Mouse (Mus musculus) megakaryocyte, embryonic 14.5 days (primary cell): ENCODE results near the gene Ccdc65. TPM values are rescaled to one million over a fixed set of nuclear protein-coding genes. Genes with fewer than 3 reads are reported as not detected.

Source experiments
- H3K27me3 ChIP-seq: replicated peaks from 2 replicates; pipeline ENCODE3; 2012; ENCODE audit warnings: inconsistent platforms
- H3K36me3 ChIP-seq: replicated peaks from 2 replicates; pipeline ENCODE3; 2012; ENCODE audit warnings: low read length, inconsistent platforms, mixed read lengths
- H3K4me1 ChIP-seq: 2 replicates; pipeline ENCODE4 v1.6.1; 2012; ENCODE audit warnings: inconsistent platforms
- H3K4me3 ChIP-seq: replicated peaks from 2 replicates; pipeline ENCODE3; 2012; ENCODE audit warnings: moderate library complexity, mild to moderate bottlenecking, inconsistent platforms
- H3K9me3 ChIP-seq: 2 replicates; pipeline ENCODE4 v1.6.1; 2012; ENCODE audit warnings: inconsistent platforms
- FLI1 ChIP-seq: IDR thresholded peaks from 2 replicates; pipeline ENCODE4 v1.6.1; 2012; ENCODE audit warnings: low read length, inconsistent platforms, mixed read lengths
- GATA1 ChIP-seq: IDR thresholded peaks from 3 replicates; pipeline ENCODE4 v1.6.1; 2012; ENCODE audit warnings: mixed read lengths, low read length, inconsistent platforms, borderline replicate concordance
- polyA plus RNA-seq: library from polyadenylated mRNA; stranded (reverse); fragments of >175 nt; gene quantifications from 2 replicates; pipeline ENCODE4 v1.2.3, GENCODE M21; 2012; ENCODE audit warnings: low replicate concordance; ENCODE audit not compliant: insufficient read depth

Gene Ccdc65
- polyA plus RNA-seq, 1 experiment = not detected

DNA sequence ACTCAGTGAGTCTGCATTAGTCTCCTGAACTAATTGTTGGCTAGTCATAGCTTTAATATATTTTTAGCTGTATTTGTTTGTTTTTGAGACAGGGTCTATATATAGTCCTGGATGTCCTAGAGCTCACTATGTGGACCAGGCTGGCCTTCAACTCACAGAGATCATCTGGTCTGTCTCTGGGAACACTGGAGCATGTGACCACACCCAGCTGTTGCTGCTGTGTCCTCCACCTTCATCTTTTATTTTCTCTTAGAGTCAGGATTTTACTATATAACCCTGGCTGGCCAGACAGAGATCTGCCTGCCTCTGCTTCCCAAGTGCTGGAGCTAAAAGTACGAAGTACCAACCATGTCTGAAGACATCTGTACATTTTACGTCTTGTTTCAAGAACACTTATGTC is 41.1 kb downstream of the Ccdc65 start:
- Histone ChIP-seq H3K36me3 (peaks cover 80% of the 10 kb centered on the region), H3K27me3 (no peaks in the 10 kb centered on the region), H3K4me3 (no peak overlapping the region), H3K9me3 (no peaks in the 10 kb centered on the region), H3K4me1 (peaks cover 35% of the 10 kb centered on the region)
- TF ChIP-seq GATA1 (no peak), FLI1 (no peak)

DNA sequence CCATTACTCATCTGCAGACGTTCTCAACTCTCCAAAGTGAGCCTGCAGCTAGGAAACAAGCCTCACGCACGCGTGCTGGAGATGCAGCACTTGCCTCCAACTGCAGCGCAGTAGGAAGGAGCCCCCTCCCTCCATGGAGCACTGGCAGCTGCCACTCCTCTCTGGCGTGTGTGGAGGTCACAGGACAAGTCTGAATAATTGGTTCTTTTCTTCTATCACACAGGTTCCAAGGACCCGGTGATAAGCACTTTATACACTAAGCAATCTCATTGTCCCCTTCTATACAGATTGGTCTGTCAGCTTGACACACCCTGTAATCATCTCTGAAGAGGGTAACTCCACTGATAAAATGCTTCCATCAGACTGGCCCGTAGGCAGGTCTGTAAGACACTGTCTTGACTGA is 45.0 kb downstream of the Ccdc65 start:
- Histone ChIP-seq H3K4me1 (peaks cover 32% of the 10 kb centered on the region), H3K27me3 (no peaks in the 10 kb centered on the region), H3K9me3 (no peaks in the 10 kb centered on the region), H3K4me3 (no peak overlapping the region), H3K36me3 (peaks cover 72% of the 10 kb centered on the region)
- no peak for TF ChIP-seq FLI1
- TF ChIP-seq GATA1 = no peak

DNA sequence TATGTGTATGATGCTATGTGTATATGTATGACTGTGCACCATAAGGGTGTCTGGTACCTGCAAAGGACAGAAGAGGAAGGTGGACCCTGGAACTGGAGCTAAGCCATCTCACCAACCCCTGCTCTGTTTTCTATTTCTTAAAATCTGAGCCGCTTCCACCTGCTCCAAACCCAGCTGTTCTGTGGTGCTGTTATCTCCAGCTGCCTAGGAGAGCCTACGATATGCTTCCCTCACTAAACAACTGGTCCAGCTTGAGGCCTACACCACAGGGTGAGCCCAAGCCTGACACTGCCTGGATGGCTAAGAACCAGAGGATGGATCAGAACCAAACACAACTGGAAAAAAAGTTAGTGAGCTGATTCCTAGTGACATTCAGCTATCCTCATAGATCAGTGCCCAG is 46.1 kb downstream of the Ccdc65 start:
- Histone ChIP-seq H3K4me3 (no peak overlapping the region), H3K4me1 (peaks cover 30% of the 10 kb centered on the region), H3K36me3 (peaks cover 78% of the 10 kb centered on the region), H3K9me3 (no peaks in the 10 kb centered on the region), H3K27me3 (no peaks in the 10 kb centered on the region)
- TF ChIP-seq FLI1 = no peak

DNA sequence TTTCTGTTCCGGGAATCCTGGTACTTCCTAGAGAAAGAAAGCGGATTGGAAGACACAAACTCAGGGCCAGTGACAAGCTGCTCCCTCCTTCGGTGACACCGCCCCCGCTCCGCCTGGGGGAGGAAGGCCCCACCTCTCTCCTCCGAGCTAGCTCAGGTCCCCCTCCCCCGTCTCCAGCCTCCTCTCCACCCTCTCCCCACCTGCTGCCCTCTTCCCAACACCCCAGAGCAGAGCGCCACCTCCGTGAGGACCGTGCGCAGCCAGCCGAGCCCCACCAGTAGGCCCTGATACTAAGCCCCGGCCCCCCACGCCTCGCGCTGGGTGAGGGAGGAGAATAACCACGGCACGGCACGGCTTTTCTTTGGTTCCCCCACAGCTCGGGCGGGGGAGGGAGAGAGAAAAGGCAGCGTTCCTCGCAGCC is 54.2 kb downstream of the Ccdc65 start:
- Histone ChIP-seq H3K9me3 (no peaks in the 10 kb centered on the region), H3K36me3 (peaks cover 40% of the 10 kb centered on the region), H3K4me1 (peaks cover 39% of the 10 kb centered on the region), H3K4me3 (peak overlapping the region; percentile 96), H3K27me3 (peaks cover 22% of the 10 kb centered on the region)
- no peak for TF ChIP-seq GATA1
- TF ChIP-seq FLI1 = no peak

DNA sequence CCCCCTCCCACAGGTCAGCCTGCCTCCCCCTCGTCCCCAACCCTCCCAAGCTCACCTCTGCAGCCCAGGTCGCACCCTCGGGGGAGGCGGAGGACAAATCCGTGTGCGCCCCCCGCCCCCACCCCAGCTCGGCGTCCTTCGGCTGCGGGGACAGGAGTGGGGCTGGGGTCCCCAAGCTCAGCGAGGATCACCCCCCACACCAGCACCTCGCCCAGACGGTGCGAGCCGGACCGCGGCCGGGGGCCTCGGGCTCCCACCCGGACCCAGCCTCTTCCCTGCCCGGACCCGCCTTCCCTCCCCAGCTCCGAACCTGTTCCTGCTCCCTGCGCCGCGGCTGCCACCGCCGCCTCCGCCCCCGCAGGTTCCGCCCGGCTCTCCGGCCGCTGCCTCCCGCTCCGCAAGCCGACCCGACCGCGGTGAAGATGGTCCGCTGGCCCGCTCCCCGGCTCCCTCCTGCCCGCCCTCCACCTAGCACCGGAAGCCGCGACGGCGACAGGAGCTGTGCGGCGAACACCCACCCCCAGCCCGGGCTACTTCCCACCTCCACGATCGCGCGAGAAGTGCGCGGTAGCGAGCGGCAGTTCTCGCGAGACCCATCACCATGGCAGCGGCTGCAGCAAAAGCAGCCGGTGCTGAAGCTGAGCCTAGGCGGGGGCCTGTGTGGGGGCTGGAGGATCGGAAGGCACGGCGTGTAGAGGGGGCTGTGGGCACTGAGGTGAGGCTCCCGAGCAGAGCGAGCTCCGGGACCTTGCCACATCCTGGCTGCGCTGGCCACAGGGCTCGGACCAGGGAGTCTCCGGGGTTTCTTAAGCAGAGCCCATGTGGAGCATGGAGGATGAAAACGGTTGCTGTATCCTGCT is 54.9 kb downstream of the Ccdc65 start, which contains the start of gene Arf3:
TSS of gene Arf3 (minus strand) at position 545 of the 860 bp plus-strand sequence.
- Histone ChIP-seq H3K9me3 (no peaks in the 10 kb centered on the region), H3K27me3 (peaks cover 25% of the 10 kb centered on the region), H3K4me3 (peak within 1 kb of the TSS; percentile 96), H3K36me3 (peaks cover 36% of the 10 kb centered on the region), H3K4me1 (peaks cover 36% of the 10 kb centered on the region)
- TF ChIP-seq GATA1 (no peak), FLI1 (no peak)

DNA sequence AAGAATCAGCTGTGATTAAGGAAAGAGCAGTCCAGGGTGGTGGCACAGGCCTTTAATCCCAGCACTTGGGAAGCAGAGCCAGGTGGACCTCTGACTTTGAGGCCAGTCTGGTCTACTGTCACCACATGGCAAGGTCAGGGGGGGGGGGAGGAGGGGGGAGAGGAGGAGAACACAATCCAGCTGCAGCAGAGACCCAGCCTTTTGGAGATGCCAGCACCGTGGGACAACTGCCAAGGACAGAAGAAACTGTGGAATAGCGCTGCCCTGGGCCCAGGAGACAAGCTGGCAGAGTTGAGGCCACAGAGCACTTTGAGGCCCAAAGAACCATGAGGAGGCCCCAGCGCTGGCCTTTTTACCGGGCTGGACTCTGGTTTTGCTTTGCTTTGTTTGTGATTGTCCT is 57.9 kb downstream of the Ccdc65 start:
- no peak for TF ChIP-seq FLI1
- TF ChIP-seq GATA1 = no peak
- H3K4me1 ChIP-seq = peaks cover 23% of the 10 kb centered on the region
- peaks cover 7% of the 10 kb centered on the region for H3K36me3 ChIP-seq
- H3K9me3 ChIP-seq = no peaks in the 10 kb centered on the region
- H3K4me3 ChIP-seq = no peak overlapping the region
- H3K27me3 ChIP-seq = peaks cover 52% of the 10 kb centered on the region

DNA sequence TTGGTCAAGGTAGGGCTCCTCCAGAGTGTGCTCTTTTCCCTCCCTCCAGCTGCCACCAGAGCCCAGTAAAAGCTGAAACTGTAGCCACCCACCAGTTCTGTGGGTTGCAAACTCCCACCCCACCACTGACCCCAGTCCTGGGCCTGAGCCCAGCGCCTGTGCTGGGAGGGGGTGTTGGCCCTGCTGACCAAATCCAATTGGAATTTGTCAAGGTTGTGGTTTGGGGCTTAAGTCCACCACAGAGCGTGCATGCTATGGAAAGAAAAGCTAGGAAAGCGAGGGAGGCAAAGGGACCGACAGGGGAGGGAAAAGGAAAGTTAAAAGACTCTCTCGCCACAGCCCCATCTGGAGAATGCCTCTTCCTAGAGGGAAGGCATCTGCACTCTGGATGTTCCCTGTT is 60.3 kb downstream of the Ccdc65 start:
- no peak overlapping the region for H3K4me3 ChIP-seq
- H3K36me3 ChIP-seq = no peaks in the 10 kb centered on the region
- H3K27me3 ChIP-seq = peaks cover 75% of the 10 kb centered on the region
- no peak for TF ChIP-seq GATA1
- no peak for TF ChIP-seq FLI1
- peaks cover 22% of the 10 kb centered on the region for H3K4me1 ChIP-seq
- no peaks in the 10 kb centered on the region for H3K9me3 ChIP-seq

DNA sequence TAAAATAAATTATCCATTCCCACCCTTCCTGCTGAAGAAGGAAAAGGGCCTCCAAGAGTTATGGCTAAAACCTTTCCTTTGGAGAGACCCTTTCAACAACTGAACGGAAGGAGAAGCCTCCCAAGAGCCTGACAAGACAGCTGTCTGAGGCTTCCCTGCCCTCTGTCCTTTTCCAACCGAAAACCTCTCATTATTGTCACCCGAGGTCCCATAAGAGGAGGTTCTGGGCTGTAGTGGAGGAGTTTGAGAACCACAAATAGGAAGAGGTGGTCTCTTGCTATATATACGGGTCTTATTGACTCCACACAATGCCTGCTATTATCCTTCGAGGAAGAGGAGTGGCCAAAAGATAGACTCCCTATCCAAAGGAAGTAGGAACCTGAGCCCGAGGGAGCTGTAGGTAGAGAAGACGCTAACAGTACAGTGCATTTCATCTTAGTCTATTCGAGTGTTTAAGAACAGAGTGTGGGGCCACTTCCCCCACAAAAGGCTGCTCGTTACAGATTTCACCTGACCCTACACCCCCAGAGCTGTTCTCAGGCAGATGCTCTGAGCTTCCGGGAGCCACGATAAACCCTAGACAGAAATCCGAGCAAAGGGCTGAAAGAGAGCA is 63.9 kb downstream of the Ccdc65 start:
- peaks cover 28% of the 10 kb centered on the region for H3K4me1 ChIP-seq
- TF ChIP-seq FLI1 = no peak
- no peak for TF ChIP-seq GATA1
- no peaks in the 10 kb centered on the region for H3K36me3 ChIP-seq
- H3K27me3 ChIP-seq = peaks cover 89% of the 10 kb centered on the region
- no peaks in the 10 kb centered on the region for H3K9me3 ChIP-seq
- peak overlapping the region; percentile 90 for H3K4me3 ChIP-seq

DNA sequence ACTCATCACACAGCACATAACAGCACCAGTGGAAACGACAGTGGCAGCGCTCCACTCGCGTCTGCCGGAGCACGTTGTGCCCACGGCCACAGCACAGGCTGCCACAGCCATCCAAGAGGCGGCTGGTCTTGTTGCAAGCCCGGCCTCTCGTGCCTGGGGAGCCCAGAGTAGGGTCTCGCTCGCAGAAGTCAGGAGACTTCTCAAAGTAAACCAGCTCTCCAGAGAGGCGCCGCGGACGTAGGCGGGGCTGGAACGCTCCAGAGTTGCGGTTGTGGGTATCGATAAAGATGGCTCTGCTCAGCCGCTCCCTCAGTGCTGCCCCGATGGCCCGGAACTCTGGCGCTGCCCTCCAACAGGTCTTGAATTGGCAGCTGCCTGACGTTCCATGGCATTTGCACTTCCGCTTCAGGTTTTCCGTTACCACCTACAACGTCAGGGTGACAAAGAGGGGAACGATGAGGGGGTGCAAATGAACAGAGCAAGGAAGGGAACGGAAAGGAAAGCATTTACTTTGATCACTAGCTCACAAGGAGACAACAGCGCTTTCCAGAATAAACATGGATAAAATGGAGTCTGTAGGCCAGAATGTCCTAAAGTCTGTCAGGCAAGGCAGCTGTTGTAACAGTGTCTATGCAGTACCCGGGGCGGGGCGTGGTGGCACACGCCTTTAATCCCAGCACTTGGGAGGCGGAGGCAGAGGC is 64.7 kb downstream of the Ccdc65 start:
- Histone ChIP-seq H3K4me3 (peak overlapping the region; percentile 90), H3K36me3 (no peaks in the 10 kb centered on the region), H3K4me1 (peaks cover 36% of the 10 kb centered on the region), H3K27me3 (peaks cover 93% of the 10 kb centered on the region), H3K9me3 (no peaks in the 10 kb centered on the region)
- TF ChIP-seq FLI1 (no peak), GATA1 (no peak)

Other genes starting within 250 kb of the Ccdc65 start
- gene OR5BS1P, start 238.3 kb upstream of the Ccdc65 start, polyA plus RNA-seq = not detected in 2 replicates
- gene Lalba, start 225.5 kb upstream of the Ccdc65 start, polyA plus RNA-seq = not detected in 2 replicates
- not detected in 2 replicates for gene Olfr279, start 215.8 kb upstream of the Ccdc65 start, polyA plus RNA-seq
- 7.5 and 14.4 TPM in 2 replicates for gene Kansl2, start 173.9 kb upstream of the Ccdc65 start, polyA plus RNA-seq
- 1.4 and 5.1 TPM in 2 replicates for gene Ccnt1, start 137.3 kb upstream of the Ccdc65 start, polyA plus RNA-seq
- gene 4930415O20Rik, start 137.2 kb upstream of the Ccdc65 start, polyA plus RNA-seq = not detected in 2 replicates
- 2.1 and 9.3 TPM in 2 replicates for gene Adcy6, start 98.1 kb upstream of the Ccdc65 start, polyA plus RNA-seq
- gene Cacnb3, start 77.4 kb upstream of the Ccdc65 start, polyA plus RNA-seq = 0.46 TPM in 1 of 2 replicates, not detected in the other
- gene Ddx23, start 45.3 kb upstream of the Ccdc65 start, polyA plus RNA-seq = 49.7 and 71.3 TPM in 2 replicates
- 1.2 TPM in 1 of 2 replicates, not detected in the other for gene Rnd1, start 30.7 kb upstream of the Ccdc65 start, polyA plus RNA-seq
- 9.6 and 18.2 TPM in 2 replicates for gene Fkbp11, start 20.0 kb downstream of the Ccdc65 start, polyA plus RNA-seq
- 7.0 and 17.8 TPM in 2 replicates for gene Arf3, start 55.0 kb downstream of the Ccdc65 start, polyA plus RNA-seq
- not detected in 2 replicates for gene Wnt10b, start 69.9 kb downstream of the Ccdc65 start, polyA plus RNA-seq
- not detected in 2 replicates for gene Wnt1, start 81.7 kb downstream of the Ccdc65 start, polyA plus RNA-seq
- 0.32 and 0.73 TPM in 2 replicates for gene Ddn, start 101.3 kb downstream of the Ccdc65 start, polyA plus RNA-seq
- 237 and 264 TPM in 2 replicates for gene Prkag1, start 123.3 kb downstream of the Ccdc65 start, polyA plus RNA-seq
- 11.9 and 17.8 TPM in 2 replicates for gene Kmt2d, start 163.0 kb downstream of the Ccdc65 start, polyA plus RNA-seq
- 0.19 TPM in 1 of 2 replicates, not detected in the other for gene Rhebl1, start 186.3 kb downstream of the Ccdc65 start, polyA plus RNA-seq
- gene Dhh, start 190.3 kb downstream of the Ccdc65 start, polyA plus RNA-seq = not detected in 2 replicates
- gene Lmbr1l, start 210.0 kb downstream of the Ccdc65 start, polyA plus RNA-seq = 0.87 and 4.8 TPM in 2 replicates
- gene Tuba1b, start 226.4 kb downstream of the Ccdc65 start, polyA plus RNA-seq = 19.4 and 182 TPM in 2 replicates
- 2.5 and 169 TPM in 2 replicates for gene Gm49450, start 245.3 kb downstream of the Ccdc65 start, polyA plus RNA-seq
- 40.3 and 115 TPM in 2 replicates for gene Tuba1a, start 245.5 kb downstream of the Ccdc65 start, polyA plus RNA-seq